Mouse (Mus musculus) bone marrow macrophage, adult 2 months (primary cell): Measurements from ENCODE around the gene Slc26a10.

Experiments used
- CTCF ChIP-seq: IDR thresholded peaks from 2 replicates; pipeline ENCODE4 v1.5.1; 2012; ENCODE audit warnings: low read depth, mild to moderate bottlenecking, low read length, moderate library complexity
- POLR2A ChIP-seq: IDR thresholded peaks from 2 replicates; pipeline ENCODE4 v1.6.1; 2012; ENCODE audit warnings: mild to moderate bottlenecking, low read depth, low read length, borderline replicate concordance

- TF ChIP-seq CTCF: no peak
- TF ChIP-seq POLR2A: no peak
These were observed 20.4 kb downstream of the Slc26a10 start for GRCm38 (mm10) chr10:127160081-127160480.
